Comparison of ENCODE assay signal across 9 mouse cellular contexts in genomic region chr10:75834250-75834649, GRCm38 (mm10). TPM values are rescaled to one million over a fixed set of nuclear protein-coding genes. Genes with fewer than 3 reads are reported as not detected.
DNase-seq lines count a peak whose midpoint lies in the region; ATAC-seq and TF ChIP-seq lines count a peak whose summit lies in the region.
"Had no signal": no experiment of that assay in that cellular context is flagged by ENCODE, and none has a peak within 500 bp of the region (broad histone marks: within the 10 kb centered on the region; RNA-seq: fewer than 3 reads in every experiment).

No protein-coding gene starts in this region.

- peak overlapping the region; percentile 72 for H3K4me2 ChIP-seq in hindbrain, embryonic 16.5 days (ENCODE audit: low read length)
- H3K4me2 ChIP-seq in liver, embryonic 12.5 days = peak overlapping the region; percentile 86

- WGBS in hindbrain, embryonic 16.5 days = under 1% methylated on average over 21 of the region's 21 CpGs
- WGBS in liver, embryonic 12.5 days (ENCODE audit: insufficient replicate concordance) = under 1% methylated on average over 21 of the region's 21 CpGs

- TF ChIP-seq CTCF in testis, adult 2 months (IDR thresholded peaks at IDR 0.05; ENCODE audit: control insufficient read depth, insufficient read depth, insufficient replicate concordance, low read depth, low read length) = no peak

- peak; percentile 52 for TF ChIP-seq POLR2A in testis, adult 2 months (IDR thresholded peaks at IDR 0.05; ENCODE audit: control insufficient read depth, low read depth, low read length)

- H3K9me3 ChIP-seq in hindbrain, embryonic 16.5 days (ENCODE audit: control insufficient read depth, low read length) = no peaks in the 10 kb centered on the region
- no peaks in the 10 kb centered on the region for H3K9me3 ChIP-seq in liver, embryonic 12.5 days (replicated peaks)

- no peak for ATAC-seq in hindbrain, embryonic 16.5 days
- peak; percentile 13 for ATAC-seq in liver, embryonic 12.5 days
- ATAC-seq in frontal cortex, adult (ENCODE audit: low TSS enrichment) = no peak

- H3K9ac ChIP-seq in hindbrain, embryonic 16.5 days (ENCODE audit: low read depth, low read length) = peak overlapping the region; percentile 50
- H3K9ac ChIP-seq in liver, embryonic 12.5 days = peak overlapping the region; percentile 69

- H3K36me3 ChIP-seq in hindbrain, embryonic 16.5 days (ENCODE audit: control insufficient read depth, insufficient read depth, low read length) = no peaks in the 10 kb centered on the region
- no peaks in the 10 kb centered on the region for H3K36me3 ChIP-seq in liver, embryonic 12.5 days
- H3K36me3 ChIP-seq in testis, adult 2 months (ENCODE audit: control insufficient read depth, insufficient read depth, low read length) = no peaks in the 10 kb centered on the region

- peaks cover 23% of the 10 kb centered on the region for H3K4me1 ChIP-seq in hindbrain, embryonic 16.5 days (ENCODE audit: control insufficient read depth, insufficient read depth, low read depth, low read length)
- peaks cover 61% of the 10 kb centered on the region for H3K4me1 ChIP-seq in liver, embryonic 12.5 days
- H3K4me1 ChIP-seq in testis, adult 2 months (ENCODE audit: control insufficient read depth, insufficient read depth, low read length) = peaks cover 26% of the 10 kb centered on the region

- peak overlapping the region; percentile 44 for H3K4me3 ChIP-seq in hindbrain, embryonic 16.5 days (ENCODE audit: low read length)
- H3K4me3 ChIP-seq in liver, embryonic 12.5 days = peak overlapping the region; percentile 65
- H3K4me3 ChIP-seq in testis, adult 2 months (ENCODE audit: control insufficient read depth, low read depth, low read length) = peak overlapping the region; percentile 91

- no peak overlapping the region for H3K27ac ChIP-seq in hindbrain, embryonic 16.5 days (ENCODE audit: low read depth, low read length)
- H3K27ac ChIP-seq in liver, embryonic 12.5 days = peak overlapping the region; percentile 72
- peak overlapping the region; percentile 88 for H3K27ac ChIP-seq in testis, adult 2 months (ENCODE audit: control insufficient read depth, insufficient read depth, low read depth, low read length)

- H3K27me3 ChIP-seq in hindbrain, embryonic 16.5 days (replicated peaks; ENCODE audit: control insufficient read depth, insufficient read depth, low read length) = no peaks in the 10 kb centered on the region; the same call in none of the 2 replicates
- H3K27me3 ChIP-seq in liver, embryonic 12.5 days (replicated peaks) = peaks cover 24% of the 10 kb centered on the region
- H3K27me3 ChIP-seq in testis, adult 2 months (ENCODE audit: control insufficient read depth, insufficient read depth, low read length) = no peaks in the 10 kb centered on the region

- peak; percentile 67 to 70 for DNase-seq in adrenal gland, adult 18-20 months (ENCODE audit: low spot score in 2 of 2)
- DNase-seq in cerebellum, adult 9-11 months = peak; percentile 69
- peak; percentile 54 to 68 for DNase-seq in gastrocnemius, adult 8-10 months (ENCODE audit: low spot score in 2 of 2)
- DNase-seq in naive thymus-derived CD4-positive, alpha-beta T cell, adult 2 months (ENCODE audit: low read depth) = peak; percentile 74

RNA-seq across cellular contexts. Expression of gene Gstt2, which starts 3.0 kb away (rescaled TPM):
- 10 to 100 TPM; 25.5 to 31.1 TPM for total RNA-seq in adrenal gland, adult 18-20 months (2021)
- total RNA-seq in gastrocnemius, adult 8-10 months (2022) = 1 to 10 TPM; 2.7 to 6.5 (median 3.8) TPM
- polyA plus RNA-seq in hindbrain, embryonic 16.5 days (2015; fragmentation: Nextera tagmentation; extraction: Ambion mirVana) = 7.9 and 8.5 TPM in 2 replicates
- 32.8 and 33.9 TPM in 2 replicates for polyA plus RNA-seq in liver, embryonic 12.5 days (2016; fragmentation: Nextera tagmentation; extraction: Ambion mirVana)
- polyA plus RNA-seq in testis, adult 2 months (2012; rRNA removed) = 159 and 168 TPM in 2 replicates

RNA-seq across cellular contexts. Expression of gene Gstt4, which starts 11.9 kb away (rescaled TPM):
- total RNA-seq in adrenal gland, adult 18-20 months (2021) = not detected
- not detected for total RNA-seq in gastrocnemius, adult 8-10 months (2022)
- polyA plus RNA-seq in hindbrain, embryonic 16.5 days (2015; fragmentation: Nextera tagmentation; extraction: Ambion mirVana) = not detected in 2 replicates
- polyA plus RNA-seq in liver, embryonic 12.5 days (2016; fragmentation: Nextera tagmentation; extraction: Ambion mirVana) = not detected in 2 replicates
- 500 and 561 TPM in 2 replicates for polyA plus RNA-seq in testis, adult 2 months (2012; rRNA removed)
- total RNA-seq: left cerebral cortex, postnatal 14 days had no signal

RNA-seq across cellular contexts. Expression of gene Mif, which starts 25.8 kb away (rescaled TPM):
- 100 to 1,000 TPM; 221 to 268 TPM for total RNA-seq in adrenal gland, adult 18-20 months (2021)
- 100 to 1,000 TPM; 144 to 161 (median 157) TPM for total RNA-seq in gastrocnemius, adult 8-10 months (2022)
- polyA plus RNA-seq in hindbrain, embryonic 16.5 days (2015; fragmentation: Nextera tagmentation; extraction: Ambion mirVana) = 1,592 and 1,680 TPM in 2 replicates
- polyA plus RNA-seq in liver, embryonic 12.5 days (2016; fragmentation: Nextera tagmentation; extraction: Ambion mirVana) = 1,383 and 1,459 TPM in 2 replicates
- polyA plus RNA-seq in testis, adult 2 months (2012; rRNA removed) = 261 and 275 TPM in 2 replicates

RNA-seq across cellular contexts. Expression of gene Gstt1, which starts 35.9 kb away (rescaled TPM):
- total RNA-seq in adrenal gland, adult 18-20 months (2021) = 10 to 100 TPM; 57.9 to 82.4 TPM
- total RNA-seq in gastrocnemius, adult 8-10 months (2022) = 1 to 10 TPM; 4.6 to 8.3 (median 4.8) TPM
- polyA plus RNA-seq in hindbrain, embryonic 16.5 days (2015; fragmentation: Nextera tagmentation; extraction: Ambion mirVana) = 18.8 and 21.9 TPM in 2 replicates
- polyA plus RNA-seq in liver, embryonic 12.5 days (2016; fragmentation: Nextera tagmentation; extraction: Ambion mirVana) = 38.4 and 38.5 TPM in 2 replicates
- polyA plus RNA-seq in testis, adult 2 months (2012; rRNA removed) = 7.0 and 8.9 TPM in 2 replicates

RNA-seq across cellular contexts. Expression of gene Gstt3, which starts 53.0 kb away (rescaled TPM):
- total RNA-seq in adrenal gland, adult 18-20 months (2021) = 10 to 100 TPM; 19.5 to 30.6 TPM
- 1 to 10 TPM; 2.6 to 4.8 (median 3.1) TPM for total RNA-seq in gastrocnemius, adult 8-10 months (2022)
- 1.4 and 1.5 TPM in 2 replicates for polyA plus RNA-seq in hindbrain, embryonic 16.5 days (2015; fragmentation: Nextera tagmentation; extraction: Ambion mirVana)
- polyA plus RNA-seq in liver, embryonic 12.5 days (2016; fragmentation: Nextera tagmentation; extraction: Ambion mirVana) = 5.9 and 6.7 TPM in 2 replicates
- 40.0 and 41.9 TPM in 2 replicates for polyA plus RNA-seq in testis, adult 2 months (2012; rRNA removed)

Comparison
In these comparisons a context has a peak if more than half of its experiments do, and no peak if none do; other contexts are left out.
1. RNA of gene Gstt4, which starts 11.9 kb away (polyA plus RNA-seq): 500 to 561 TPM in testis, adult 2 months; not detected in hindbrain, embryonic 16.5 days and not detected in liver, embryonic 12.5 days; every median in the first group is over 100 times any median in the second.
2. Peak in every context shown above with its lines, with median percentiles within 50 percentile points of each other: DNase-seq and H3K4me3 ChIP-seq.